Mouse (Mus musculus): ENCODE results near the gene Gpr18.

The Gpr18 gene

DNA sequence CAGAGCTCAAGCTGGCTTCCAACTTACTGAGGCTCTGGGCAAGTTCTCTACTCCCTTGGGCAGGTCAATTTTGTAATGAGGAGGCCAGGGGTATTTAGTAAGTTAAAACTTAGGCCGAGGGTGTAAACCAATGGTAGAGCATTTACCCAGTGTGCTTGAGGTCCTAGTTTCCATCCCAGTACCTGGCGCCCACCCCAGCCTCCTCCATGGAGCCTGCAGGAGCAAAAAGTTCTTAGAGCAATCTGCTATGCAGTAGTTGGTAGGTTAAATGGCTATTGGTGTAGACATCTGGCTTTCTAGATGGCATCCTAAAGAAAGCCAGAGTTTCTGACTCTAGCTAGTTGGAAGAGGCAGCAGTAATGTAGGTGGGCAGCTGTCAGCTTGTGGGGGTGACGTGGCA is 33.9 kb upstream of the Gpr18 start:
- DNase-seq (ENCODE audit: low spot score in 2 of 2) = no peak

DNA sequence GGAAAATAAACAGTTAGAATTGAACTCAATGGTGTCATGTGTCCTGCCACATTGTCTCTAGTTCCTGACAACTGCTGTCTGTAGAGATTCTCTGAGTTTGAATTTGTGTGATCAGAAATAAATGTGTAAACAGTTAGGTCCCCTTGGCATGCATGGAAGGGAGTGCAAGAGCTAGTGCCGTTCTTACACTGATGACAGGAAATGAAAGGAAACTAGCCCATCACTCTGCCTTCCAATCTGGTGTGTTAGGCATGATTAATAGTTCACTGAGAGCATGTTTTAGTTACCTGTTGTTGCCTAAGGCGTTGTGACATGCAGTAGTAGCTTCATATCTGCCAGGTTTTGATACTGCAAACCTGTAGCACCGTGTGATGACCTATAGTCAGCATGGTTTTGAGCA is 32.4 kb upstream of the Gpr18 start:
- no peak for DNase-seq (ENCODE audit: low spot score in 2 of 2)

DNA sequence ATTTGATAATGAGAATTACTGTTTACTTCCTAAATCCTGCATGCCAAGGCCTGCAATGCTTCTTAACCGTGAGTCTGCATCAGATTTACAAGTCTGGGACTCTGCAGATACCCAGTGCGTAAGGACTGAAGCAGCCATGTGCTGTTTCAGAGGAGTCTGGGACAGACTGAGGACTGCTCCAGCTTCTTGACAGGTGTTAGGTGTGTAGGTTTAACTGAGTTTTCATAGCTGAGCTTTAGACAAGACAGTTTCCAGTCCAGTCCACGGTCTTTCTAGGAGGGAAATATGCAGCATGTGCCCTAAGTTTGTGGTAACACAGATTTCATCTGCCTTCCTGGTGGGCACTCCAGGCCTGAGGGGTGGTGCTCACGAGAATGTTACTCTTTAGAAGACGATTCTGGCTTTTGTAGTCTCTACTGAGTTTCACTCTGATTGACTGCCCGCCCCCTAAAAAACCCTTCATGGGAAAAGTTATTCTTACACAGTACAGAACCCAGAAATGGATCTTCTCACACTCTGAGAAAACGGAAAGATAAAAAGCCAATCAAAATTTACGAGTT is 31.7 kb upstream of the Gpr18 start:
- no peak for DNase-seq (ENCODE audit: low spot score in 2 of 2)

- no peak for DNase-seq (ENCODE audit: low spot score in 2 of 2)
Observed at GRCm38 (mm10) chr14:121946728-121947127, 31.1 kb upstream of the Gpr18 start.

DNA sequence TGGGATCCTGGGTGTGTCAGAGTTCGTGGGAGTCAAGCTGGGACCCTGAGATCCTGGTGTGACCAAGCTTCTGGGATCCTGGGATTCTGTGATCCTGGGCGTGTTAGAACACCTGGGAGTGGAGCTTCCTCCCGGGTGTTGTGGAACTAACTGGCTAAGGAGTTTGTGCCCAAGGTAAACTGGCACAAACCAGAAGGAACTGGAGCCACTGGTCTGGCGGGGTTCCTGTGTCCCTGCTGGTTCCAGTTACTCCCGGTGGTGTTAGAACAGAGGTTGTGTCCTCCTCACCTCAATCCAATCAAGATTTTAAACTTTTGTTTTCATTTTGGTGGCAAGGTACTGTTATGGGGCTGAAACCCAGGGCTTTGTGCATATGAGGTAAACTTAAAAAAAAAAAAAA is 30.6 kb upstream of the Gpr18 start:
- DNase-seq (ENCODE audit: low spot score in 2 of 2) = peak; percentile 28 to 30

GRCm38 (mm10) chr14:121939582-121939981 is 24.0 kb upstream of the Gpr18 start:
- DNase-seq (ENCODE audit: low spot score in 2 of 2) = no peak

DNA sequence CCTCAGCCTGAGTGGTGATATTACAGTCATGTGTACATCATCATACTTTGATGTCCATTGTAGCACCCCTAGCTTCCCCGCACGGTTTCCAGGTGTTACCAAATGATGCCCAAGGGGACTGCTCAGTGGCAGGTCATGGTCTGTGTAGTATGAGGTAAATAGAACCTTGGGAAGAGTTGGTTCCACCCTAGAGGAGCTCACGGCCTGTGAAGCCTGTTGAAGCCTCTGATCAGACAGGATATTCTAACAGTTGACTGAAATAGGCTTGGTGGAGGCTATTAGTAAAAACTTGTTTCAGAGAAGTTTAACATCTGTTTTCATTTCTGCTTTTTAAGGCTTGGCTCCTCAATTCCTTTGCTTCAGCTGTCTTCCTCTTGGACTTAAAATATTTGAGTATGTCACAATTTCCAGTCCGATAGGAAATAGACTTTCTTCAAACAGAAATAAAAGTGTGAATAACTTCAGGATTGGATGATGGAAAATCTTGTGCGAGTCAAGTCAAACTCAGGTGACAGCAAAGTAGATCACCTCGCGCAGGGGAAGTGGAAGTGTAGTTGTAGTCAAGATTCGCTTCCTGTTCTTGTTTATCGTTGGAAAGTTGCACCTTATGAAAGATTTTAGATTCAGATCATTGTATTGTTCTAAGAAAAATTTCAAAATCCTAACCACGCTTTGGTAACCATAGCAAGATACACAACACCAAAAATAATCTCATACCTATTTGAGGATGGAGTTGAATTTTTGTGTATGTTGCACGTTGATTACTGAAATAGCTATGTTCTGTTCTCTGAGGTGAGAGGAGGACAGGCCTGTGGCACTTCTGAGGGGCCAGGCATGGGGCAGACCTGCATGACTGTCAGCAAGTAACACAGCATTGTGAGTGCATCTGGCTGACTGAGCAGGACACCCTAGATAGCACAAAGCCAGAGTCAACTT is 22.9 kb upstream of the Gpr18 start:
- no peak for DNase-seq (ENCODE audit: low spot score in 2 of 2)

- no peak for DNase-seq (ENCODE audit: low spot score in 2 of 2)
Observed at GRCm38 (mm10) chr14:121937601-121938255, 22.1 kb upstream of the Gpr18 start.

- no peak for DNase-seq (ENCODE audit: low spot score in 2 of 2)
Observed at GRCm38 (mm10) chr14:121936856-121937255, 21.3 kb upstream of the Gpr18 start.

- no peak for DNase-seq (ENCODE audit: low spot score in 2 of 2)
Observed at GRCm38 (mm10) chr14:121936356-121936755, 20.8 kb upstream of the Gpr18 start.

DNA sequence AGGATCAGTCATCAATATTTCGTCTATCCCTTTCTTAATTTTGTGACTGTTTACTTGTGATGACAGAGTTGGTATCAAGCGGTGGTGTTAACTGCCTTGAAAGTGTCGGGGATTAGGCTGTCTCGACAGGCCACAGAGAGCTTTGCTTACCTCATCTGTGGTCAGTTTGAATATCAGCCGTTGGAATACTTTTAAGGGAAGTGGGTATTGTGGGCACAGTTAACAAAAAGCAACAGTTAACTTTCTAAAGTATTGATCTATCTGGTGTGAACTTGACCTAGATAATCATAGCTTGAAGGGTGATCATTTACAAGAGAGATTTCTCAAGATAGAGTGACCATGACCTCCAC is 19.0 kb upstream of the Gpr18 start:
- DNase-seq (ENCODE audit: low spot score in 2 of 2) = no peak

GRCm38 (mm10) chr14:121933906-121934596 is 18.5 kb upstream of the Gpr18 start:
- no peak for DNase-seq (ENCODE audit: low spot score in 2 of 2)

- no peak for DNase-seq (ENCODE audit: low spot score in 2 of 2)
Observed at GRCm38 (mm10) chr14:121932180-121932579, 16.6 kb upstream of the Gpr18 start.

DNA sequence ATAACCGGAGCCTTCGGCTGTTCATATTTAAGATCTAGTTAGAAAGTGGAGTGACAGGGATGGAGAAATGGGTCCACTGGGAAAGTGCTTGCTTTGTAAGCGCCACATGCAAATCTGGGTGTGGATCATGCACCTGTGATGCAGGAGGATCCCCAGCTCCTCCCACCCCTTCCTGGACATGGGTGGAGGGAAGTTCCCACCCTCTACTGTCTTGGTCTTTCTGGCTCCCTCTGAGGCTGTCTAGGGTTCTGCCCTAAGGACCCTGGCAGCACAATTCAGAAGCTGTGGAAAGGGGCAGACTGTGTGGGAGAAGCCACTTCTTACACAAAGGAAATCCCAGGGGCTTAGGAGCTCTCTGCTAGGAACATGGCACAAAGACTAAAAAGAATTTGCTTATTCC is 16.0 kb upstream of the Gpr18 start:
- no peak for DNase-seq (ENCODE audit: low spot score in 2 of 2)

DNA sequence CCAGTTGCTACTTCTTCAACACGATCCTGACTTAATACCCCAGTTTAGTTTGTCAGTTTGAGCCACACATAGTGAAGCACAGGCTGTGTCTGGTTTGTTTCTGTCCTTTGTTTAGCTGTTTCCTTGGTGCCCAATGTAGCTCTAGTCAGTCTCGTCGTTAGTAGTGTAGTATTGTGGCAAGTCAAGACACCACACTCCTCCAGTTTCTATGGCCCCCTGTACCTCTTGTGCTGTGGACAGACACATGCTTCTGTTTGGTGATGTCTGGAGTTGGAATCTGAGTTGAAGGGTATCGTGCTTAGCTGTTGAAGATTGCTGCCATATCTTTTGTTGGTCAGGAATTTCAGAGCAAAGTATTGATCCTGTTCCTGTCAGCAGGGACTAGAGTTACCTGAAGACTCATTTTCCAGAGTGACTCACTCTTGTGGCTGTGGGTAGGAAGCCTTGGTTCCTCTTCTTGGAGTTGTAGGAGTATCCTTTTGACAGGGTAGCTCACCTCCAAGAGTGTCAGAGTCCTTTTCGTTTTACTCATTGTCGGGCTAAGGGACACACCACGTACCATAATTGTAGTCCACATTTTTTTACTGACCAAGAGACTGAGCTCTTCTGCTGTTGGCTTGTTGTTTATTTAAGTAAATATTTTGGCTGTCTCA is 15.3 kb upstream of the Gpr18 start:
- DNase-seq (ENCODE audit: low spot score in 2 of 2) = no peak

DNA sequence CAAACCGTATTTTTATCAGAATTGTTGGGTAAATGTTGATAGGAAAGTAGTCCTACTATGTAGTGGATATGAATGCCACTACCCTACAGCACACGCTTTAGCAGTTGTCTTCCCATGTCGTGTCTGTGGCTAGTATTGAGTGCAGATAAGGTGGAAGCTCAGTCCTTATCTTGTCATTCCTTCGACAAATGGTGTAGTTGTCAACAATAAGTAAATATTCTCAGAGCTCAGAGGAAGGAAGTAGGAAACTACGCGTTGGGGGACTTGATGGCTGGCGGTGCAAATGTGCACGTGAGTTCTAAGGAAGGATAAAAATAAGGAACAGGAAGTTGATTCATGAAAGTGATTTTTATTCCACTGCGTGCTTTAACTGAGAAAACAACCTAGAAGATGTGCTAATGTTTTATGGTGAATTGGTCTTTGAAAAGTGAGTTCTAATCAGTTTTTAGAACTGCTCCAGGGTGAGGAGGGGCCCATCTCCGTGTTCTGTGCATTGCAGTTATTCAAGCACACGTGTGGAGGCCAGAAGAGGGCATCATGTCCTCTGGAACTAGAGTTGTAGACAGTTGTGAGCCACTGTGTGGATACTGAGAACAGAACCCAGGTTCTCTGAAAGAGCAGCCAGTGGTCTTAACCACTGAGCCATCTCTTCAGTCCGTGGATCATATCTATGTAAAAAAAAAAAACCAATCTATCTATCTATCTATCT is 13.8 kb upstream of the Gpr18 start:
- no peak for DNase-seq (ENCODE audit: low spot score in 2 of 2)

GRCm38 (mm10) chr14:121928375-121929137 is 13.0 kb upstream of the Gpr18 start:
- peak; percentile 17 to 24 for DNase-seq (ENCODE audit: low spot score in 2 of 2)

DNA sequence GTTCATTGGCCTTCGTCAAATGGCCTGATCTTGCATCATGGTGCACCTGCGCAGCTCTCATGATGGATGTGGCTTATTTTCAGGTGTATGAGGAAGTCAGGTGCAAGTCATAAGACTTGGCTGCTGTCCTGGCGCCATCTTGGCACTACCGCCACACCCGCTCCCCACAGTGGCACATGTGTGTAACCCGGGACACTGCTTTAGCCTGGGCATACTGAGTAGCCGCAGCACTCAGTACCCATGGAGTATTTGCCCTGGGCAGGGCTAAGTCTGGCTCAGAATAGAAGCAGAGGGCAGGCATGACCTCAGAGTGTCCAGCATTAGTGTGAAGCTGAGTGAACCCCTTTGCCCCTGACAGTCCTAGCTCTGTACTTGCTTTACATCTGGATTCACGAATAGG is 11.9 kb upstream of the Gpr18 start:
- DNase-seq (ENCODE audit: low spot score in 2 of 2) = no peak

- no peak for DNase-seq (ENCODE audit: low spot score in 2 of 2)
Observed at GRCm38 (mm10) chr14:121926901-121927300, 11.3 kb upstream of the Gpr18 start.

DNA sequence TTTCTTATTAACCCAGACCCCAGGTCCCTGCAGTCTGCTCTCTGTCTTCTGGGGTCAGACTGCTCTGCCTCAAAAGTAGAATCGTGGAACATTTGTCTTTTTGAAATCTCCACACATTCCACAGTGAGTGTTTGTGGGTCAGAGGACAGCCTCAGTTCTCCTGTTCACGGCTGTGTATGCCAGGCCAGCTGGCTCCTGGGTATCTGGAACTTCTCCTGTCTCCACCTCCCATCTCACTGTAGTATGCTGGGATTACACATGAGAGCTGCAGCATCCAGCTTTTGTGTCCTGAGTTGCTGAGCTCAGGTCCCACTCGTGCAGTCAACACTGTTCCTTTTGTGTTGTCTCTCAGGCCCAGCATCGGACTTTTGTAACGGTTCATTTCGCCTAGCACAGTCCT is 9.3 kb upstream of the Gpr18 start:
- no peak for DNase-seq (ENCODE audit: low spot score in 2 of 2)
